Comparison of ENCODE assay signal across 8 mouse cellular contexts in the genomic region with DNA sequence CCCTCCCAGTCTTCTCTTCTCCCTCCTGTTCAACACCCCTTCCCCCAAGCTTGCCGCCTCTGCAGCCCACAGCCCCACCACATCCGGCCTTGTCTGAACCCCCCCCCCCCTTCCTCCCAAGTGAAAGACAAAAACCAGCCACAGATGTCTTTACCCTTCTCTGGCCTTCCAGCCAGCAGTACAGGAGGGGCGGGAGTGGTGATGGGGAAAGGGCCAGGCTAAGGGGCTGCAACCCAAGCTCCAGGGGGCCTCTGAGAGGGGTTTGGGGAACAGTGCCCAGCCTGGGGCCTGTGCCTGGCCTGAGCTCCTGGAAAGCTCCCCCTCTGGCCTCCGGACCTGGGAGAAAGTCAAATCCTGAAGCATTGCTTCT. TPM values are rescaled to one million over a fixed set of nuclear protein-coding genes. Genes with fewer than 3 reads are reported as not detected.
A peak's percentile ranks its signal among the peaks of the same experiment; 100 is the strongest.
DNase-seq lines count a peak whose midpoint lies in the region; ATAC-seq lines count a peak whose summit lies in the region.

No protein-coding gene starts in this region.

- peak overlapping the region; percentile 96 for H3K27ac ChIP-seq in embryonic facial prominence, embryonic 15.5 days (replicated peaks)
- peak overlapping the region; percentile 94 for H3K27ac ChIP-seq in limb, embryonic 15.5 days

- H3K4me1 ChIP-seq in megakaryocyte, embryonic 14.5 days: peaks cover 59% of the 10 kb centered on the region
- H3K4me1 ChIP-seq in embryonic facial prominence, embryonic 15.5 days: peaks cover 53% of the 10 kb centered on the region
- peaks cover 64% of the 10 kb centered on the region for H3K4me1 ChIP-seq in limb, embryonic 15.5 days

- H3K9me3 ChIP-seq in megakaryocyte, embryonic 14.5 days: no peaks in the 10 kb centered on the region
- H3K9me3 ChIP-seq in embryonic facial prominence, embryonic 15.5 days (replicated peaks): no peaks in the 10 kb centered on the region
- H3K9me3 ChIP-seq in limb, embryonic 15.5 days: no peaks in the 10 kb centered on the region

- peak overlapping the region; percentile 19; the same call in 1 of the 2 replicates for H3K4me2 ChIP-seq in embryonic facial prominence, embryonic 15.5 days (replicated peaks)
- H3K4me2 ChIP-seq in limb, embryonic 15.5 days: peak overlapping the region; percentile 33

- H3K27me3 ChIP-seq in megakaryocyte, embryonic 14.5 days (replicated peaks): peaks cover 90% of the 10 kb centered on the region
- no peaks in the 10 kb centered on the region; the same call in 1 of the 2 replicates for H3K27me3 ChIP-seq in embryonic facial prominence, embryonic 15.5 days
- H3K27me3 ChIP-seq in limb, embryonic 15.5 days: no peaks in the 10 kb centered on the region

- no peak overlapping the region for H3K9ac ChIP-seq in embryonic facial prominence, embryonic 15.5 days
- no peak overlapping the region for H3K9ac ChIP-seq in limb, embryonic 15.5 days

- peak overlapping the region; percentile 29 for H3K4me3 ChIP-seq in megakaryocyte, embryonic 14.5 days (replicated peaks)
- H3K4me3 ChIP-seq in embryonic facial prominence, embryonic 15.5 days (replicated peaks): no peak overlapping the region
- no peak overlapping the region for H3K4me3 ChIP-seq in limb, embryonic 15.5 days

- peak; percentile 75 for DNase-seq in thymus, postnatal 10 days (ENCODE audit: low spot score in 2 of 2)
- DNase-seq in right cerebral cortex, postnatal 4 days: no peak
- DNase-seq in right cerebral cortex, postnatal 25 days: no peak
- DNase-seq in cerebellum, postnatal 14 days: no peak

- WGBS in embryonic facial prominence, embryonic 15.5 days: 13% methylated on average over 4 of the region's 4 CpGs
- WGBS in limb, embryonic 15.5 days: 3% methylated on average over 3 of the region's 4 CpGs

- ATAC-seq in megakaryocyte, adult 5-6 weeks (ENCODE audit: poor library complexity, severe bottlenecking): no peak
- ATAC-seq in embryonic facial prominence, embryonic 15.5 days (ENCODE audit: insufficient number of reproducible peaks, low FRiP score, low TSS enrichment, low read depth): peak; percentile 72
- ATAC-seq in limb, embryonic 15.5 days (ENCODE audit: insufficient number of reproducible peaks, low FRiP score, low TSS enrichment, low read depth): peak; percentile 77

- no peaks in the 10 kb centered on the region for H3K36me3 ChIP-seq in megakaryocyte, embryonic 14.5 days (replicated peaks; ENCODE audit: low read length)
- H3K36me3 ChIP-seq in embryonic facial prominence, embryonic 15.5 days: no peaks in the 10 kb centered on the region
- H3K36me3 ChIP-seq in limb, embryonic 15.5 days: no peaks in the 10 kb centered on the region

RNA-seq across cellular contexts. Expression of a gene that starts 7.0 kb away (rescaled TPM):
- not detected in 2 replicates for polyA plus RNA-seq in megakaryocyte, embryonic 14.5 days (2012; ENCODE audit: insufficient read depth, low replicate concordance)
- total RNA-seq in megakaryocyte, adult 5-6 weeks (2015): 0.39 and 0.45 TPM in 2 replicates
- total RNA-seq in megakaryocyte, adult 5-6 weeks (2017): 0.18 TPM in 1 of 2 replicates, not detected in the other
- polyA plus RNA-seq in embryonic facial prominence, embryonic 15.5 days (2015; fragmentation: Nextera tagmentation; extraction: Ambion mirVana): 0.57 and 0.59 TPM in 2 replicates
- 0.38 and 0.48 TPM in 2 replicates for polyA plus RNA-seq in limb, embryonic 15.5 days (2015; fragmentation: Nextera tagmentation; extraction: Ambion mirVana)

RNA-seq across cellular contexts. Expression of a gene that starts 58.8 kb away (rescaled TPM):
- 0.93 TPM in 1 of 2 replicates, not detected in the other for polyA plus RNA-seq in megakaryocyte, embryonic 14.5 days (2012; ENCODE audit: insufficient read depth, low replicate concordance)
- 7.4 and 8.6 TPM in 2 replicates for total RNA-seq in megakaryocyte, adult 5-6 weeks (2015)
- total RNA-seq in megakaryocyte, adult 5-6 weeks (2017): 4.1 and 4.6 TPM in 2 replicates
- 2.7 and 2.8 TPM in 2 replicates for polyA plus RNA-seq in embryonic facial prominence, embryonic 15.5 days (2015; fragmentation: Nextera tagmentation; extraction: Ambion mirVana)
- 1.9 and 2.1 TPM in 2 replicates for polyA plus RNA-seq in limb, embryonic 15.5 days (2015; fragmentation: Nextera tagmentation; extraction: Ambion mirVana)

Comparison
In these comparisons a context has a peak if more than half of its experiments do, and no peak if none do; other contexts are left out.
1. DNase-seq: peak in thymus, postnatal 10 days (2 of 2); none in right cerebral cortex, postnatal 4 days (single experiment), right cerebral cortex, postnatal 25 days (single experiment) and cerebellum, postnatal 14 days (0 of 2).